Mouse (Mus musculus) frontal cortex, adult 2 months (tissue): ENCODE results near the gene Nanos1. TPM values are rescaled to one million over a fixed set of nuclear protein-coding genes. Genes with fewer than 3 reads are reported as not detected.

Experiments
- DNase-seq, 2 experiments: peaks; one replicate each; pipeline ENCODE4 v3.0.0; 2022; ENCODE audit warnings: low spot score in 1 of 2; ENCODE audit errors: extremely low spot score in 1 of 2
- polyA plus RNA-seq: library from polyadenylated mRNA; depleted of rRNA; stranded (reverse); fragments of >200 nt; gene quantifications from 2 replicates; pipeline ENCODE4 v1.2.3, GENCODE M21; 2012; rRNA removed

Gene Nanos1
- polyA plus RNA-seq, 1 experiment = 18.6 TPM

DNA sequence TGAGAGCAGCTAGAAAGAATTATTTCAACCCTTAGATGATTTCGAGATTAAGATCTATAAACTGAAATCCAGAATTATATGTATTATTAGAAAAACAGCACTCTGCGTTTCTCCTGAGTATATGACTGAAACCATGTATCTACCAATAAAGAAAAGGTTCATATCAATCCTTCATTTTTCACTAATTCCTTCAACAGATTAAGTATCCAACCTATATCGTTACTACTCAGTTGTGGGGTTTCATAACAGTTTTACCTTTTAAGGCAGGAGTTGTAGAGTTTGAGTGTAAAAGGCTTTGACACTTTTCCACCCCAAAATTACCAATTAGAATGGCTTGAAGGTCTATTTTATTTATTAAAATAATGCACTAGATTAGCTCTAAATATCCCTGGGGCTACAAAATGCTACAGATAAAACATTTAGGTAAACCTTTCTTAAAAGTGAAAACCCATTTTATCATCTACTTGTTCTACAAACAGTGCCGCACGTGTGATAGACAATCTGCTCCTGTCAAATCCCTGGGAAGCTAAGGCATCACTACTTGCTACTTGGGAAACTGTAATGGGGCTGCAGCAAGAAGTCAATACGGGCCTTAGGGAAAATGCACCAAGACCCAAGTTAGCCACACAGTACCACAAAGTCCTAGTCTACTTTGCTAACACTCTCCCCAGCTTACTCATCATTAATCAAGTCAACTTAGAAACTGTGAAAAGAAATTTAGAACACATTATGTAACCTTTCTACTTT lies 32.6 kb downstream of the Nanos1 start:
- no peak for DNase-seq

DNA sequence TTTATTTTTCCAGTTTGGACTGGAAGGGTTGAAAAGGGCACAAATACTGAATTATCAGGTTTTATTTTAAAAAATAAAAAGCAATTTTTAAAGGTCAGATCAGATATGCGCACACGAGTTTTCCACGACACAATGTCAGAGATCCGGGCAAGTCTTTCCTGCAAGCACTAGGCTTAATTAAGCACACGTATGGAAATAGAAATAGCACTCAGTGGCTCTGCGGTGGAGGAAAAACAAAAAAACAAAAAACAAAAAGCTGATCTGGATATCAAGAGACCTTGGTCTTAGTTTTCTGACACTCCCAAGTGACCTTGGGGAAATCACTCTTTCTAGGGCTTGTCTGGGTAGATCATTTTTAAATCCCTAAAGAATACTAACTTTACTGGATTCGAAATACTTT lies 33.7 kb downstream of the Nanos1 start:
- no peak for DNase-seq

DNA sequence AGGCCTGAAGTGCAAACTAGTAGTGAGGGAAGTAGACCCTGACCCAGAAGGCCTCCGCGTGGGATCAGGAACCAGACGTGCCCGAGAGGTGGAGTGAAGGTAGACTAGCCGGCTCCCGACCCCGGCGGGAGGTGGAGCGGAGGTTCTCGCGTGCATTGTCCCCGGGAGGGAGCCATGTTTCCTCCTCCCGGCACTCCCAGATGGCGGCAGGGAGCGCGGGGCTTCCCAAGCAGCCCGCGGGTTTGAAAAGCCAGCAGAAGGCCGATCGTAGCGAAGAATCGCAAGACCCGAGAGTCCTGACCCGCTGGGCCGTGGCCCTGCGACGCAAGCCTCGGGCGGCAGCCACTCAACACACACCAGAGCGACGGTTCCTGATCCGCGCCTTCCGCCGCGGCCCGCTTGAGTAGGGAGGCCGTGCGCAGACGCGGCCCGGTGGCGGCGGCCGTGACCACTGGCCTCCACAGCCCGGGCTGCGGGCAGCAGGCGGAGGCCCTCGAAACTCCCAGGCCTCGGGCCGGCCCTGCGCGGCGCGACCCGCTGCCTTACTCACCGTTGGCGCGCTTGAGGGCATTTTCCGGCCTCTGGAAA lies 34.2 kb downstream of the Nanos1 start:
- peak; percentile 5 to 26 for DNase-seq

DNA sequence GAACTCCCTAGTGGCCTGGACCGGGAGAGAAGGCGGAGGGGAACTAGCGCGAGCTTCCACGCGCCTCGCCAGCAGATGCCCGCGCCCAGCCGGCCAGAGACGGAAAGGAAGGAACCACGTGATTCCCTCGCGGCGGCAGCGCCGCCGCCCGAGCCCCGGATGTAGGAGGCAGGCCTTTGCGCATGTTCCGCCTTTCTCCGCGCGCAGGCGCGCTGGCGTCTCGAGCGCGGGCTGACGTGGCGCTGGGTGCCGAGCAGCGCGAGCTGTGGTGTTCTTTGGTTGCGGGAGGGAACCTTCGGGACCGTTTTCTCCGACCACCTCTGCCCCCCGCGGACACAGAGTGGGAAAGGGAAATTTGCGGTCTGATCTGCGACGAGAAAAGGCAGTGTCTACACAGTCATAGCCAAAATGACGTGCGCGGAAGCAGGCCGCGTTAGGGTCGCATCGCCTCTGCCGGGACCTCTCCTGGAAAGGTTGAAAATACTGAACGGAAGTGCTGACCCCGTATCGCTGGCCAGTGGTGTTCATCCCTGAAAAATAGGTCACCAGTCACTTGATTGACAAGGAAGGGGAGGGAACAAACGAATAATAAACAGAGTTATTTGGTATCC lies 34.9 kb downstream of the Nanos1 start, which contains the start of gene Eif3a:
Gene Eif3a, minus strand, starts transcription at position 108 of the 611 bp plus-strand sequence.
- peak; percentile 87 to 95 for DNase-seq

DNA sequence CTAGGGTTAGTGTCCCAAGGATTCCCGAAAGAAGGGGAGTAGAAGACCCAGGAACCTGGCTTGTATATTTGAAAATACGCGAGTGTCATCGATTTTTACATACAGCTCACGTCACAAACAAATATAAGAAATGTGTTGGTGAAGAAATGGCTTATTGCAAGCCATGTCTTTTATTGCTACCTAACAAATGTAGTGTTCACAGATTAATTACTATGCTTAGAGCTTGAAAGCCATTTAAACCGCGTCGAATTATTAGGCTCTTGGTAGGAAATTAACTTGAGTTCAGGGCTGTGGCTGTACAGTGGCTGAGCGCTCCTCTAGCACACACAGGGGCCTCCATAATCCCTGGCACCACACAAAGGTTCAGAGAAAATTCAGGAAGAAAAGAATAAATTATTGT lies 35.4 kb downstream of the Nanos1 start:
- DNase-seq = no peak

DNA sequence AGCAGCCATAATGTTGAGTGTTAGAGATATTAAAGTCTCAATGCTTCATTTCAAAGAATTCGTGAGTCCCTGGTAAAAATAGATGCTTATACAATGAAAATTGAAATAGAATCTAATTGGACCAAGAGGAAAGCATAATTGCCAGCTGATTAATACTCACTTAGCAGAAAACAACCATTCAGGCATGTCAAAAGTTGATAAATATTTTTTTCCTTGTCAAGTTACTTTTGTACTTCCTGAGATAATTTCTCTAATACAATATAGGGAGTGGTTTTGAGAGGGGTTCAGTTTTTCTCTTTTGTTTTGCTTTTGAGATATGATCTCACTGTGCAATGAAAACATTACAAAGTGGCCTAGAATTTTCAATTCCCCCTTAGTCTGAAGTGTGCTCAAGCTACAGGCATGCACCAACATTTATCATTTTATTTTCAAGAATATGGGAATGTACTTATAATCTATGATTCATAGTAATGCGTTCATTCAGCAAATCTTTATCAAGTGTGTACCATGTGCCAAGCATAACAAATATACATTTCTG lies 37.5 kb downstream of the Nanos1 start:
- no peak for DNase-seq

DNA sequence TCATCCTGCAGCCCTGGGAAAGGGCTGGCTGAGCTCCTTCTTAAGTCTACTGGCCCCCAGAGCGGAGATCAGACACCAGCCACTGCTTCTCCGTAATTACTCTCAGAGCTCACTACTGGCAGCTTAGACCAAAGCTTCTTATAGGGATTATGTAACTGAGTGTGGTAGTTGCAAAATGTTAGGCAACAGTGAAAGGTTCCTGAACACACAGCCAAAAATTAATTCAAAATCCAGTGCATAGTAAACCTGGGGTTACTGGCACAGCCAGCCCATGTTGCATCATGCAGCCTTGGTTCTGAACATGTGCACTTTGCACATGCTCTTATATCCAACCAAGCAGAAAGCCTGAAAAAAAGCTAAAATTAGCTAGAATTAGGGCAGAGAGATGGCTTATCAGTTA lies 39.5 kb downstream of the Nanos1 start:
- no peak for DNase-seq

DNA sequence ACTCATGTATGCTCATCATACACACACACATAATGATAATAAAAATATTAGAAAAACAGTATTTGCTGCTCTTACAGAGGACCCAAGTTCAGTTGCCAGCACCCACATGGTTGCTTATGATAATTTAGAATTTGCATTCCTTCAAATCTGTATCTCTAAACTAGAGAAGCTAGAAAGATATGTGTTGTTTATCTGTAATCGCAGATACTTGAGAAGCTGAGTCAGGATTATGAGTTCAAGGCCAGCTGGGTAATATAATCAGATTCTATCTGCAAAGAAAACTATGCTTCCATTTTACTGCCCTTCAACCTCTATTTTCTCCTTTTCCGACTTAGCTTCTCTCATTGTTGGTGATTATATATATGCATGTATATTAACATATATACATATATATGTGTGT lies 41.6 kb downstream of the Nanos1 start:
- no peak for DNase-seq

DNA sequence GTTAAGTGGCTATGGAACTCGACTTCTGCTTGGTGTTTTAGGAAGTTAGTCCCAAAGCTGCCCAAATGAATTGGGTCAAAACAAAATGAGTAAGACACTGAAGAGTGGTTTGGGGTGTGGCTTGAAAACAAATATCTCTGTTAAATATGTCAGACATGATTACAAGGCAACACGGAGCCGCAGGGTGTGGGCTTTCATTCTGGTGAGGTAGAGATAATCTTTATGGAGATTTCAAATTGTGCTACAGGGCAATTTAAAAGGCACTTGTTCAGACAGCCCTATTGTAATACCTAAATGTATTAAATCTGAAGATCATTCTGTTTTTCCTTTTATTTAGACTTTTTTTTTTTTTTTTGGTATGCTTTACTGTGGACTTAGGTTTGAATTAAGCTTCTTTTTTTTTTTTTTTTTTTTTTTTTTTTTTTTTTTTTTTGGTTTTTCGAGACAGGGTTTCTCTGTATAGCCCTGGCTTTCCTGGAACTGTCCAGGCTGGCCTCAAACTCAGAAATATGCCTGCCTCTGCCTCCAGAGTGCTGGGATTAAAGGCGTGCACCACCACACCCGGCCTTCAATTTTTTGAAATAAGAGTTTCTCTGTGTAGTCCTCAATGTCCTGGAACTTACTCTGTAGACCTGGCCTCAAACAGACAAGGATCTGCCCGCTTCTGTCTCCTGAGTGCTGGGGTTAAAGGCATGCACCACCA lies 44.2 kb downstream of the Nanos1 start:
- no peak for DNase-seq

DNA sequence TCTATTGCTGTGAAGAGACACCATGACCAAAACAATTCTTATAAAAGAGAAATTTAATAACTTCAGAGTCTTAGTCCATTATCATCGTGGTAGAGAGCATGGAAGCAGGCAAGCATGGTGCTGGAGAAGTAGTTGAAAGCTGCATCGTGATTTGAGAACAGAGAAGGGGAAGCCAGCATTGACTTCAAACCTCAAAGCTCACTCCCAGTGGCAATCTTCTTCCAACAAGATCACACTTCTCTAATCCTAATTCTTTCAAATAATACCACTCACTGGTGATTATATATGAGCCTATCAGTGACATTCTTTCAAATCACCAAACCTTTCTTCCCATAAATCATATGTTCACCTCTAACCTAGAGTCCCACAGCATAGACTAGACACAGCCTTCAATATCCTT lies 49.1 kb downstream of the Nanos1 start:
- DNase-seq = no peak

Other genes with a start within 250 kb of the Nanos1 start
- 22.4 and 23.3 TPM in 2 replicates for gene Cacul1, start 175.0 kb upstream of the Nanos1 start, polyA plus RNA-seq
- 71.4 and 76.3 TPM in 2 replicates for gene Eif3a, start 34.7 kb downstream of the Nanos1 start, polyA plus RNA-seq
- gene Fam45a, start 55.6 kb downstream of the Nanos1 start, polyA plus RNA-seq = 41.4 and 44.1 TPM in 2 replicates
- 17.1 and 18.6 TPM in 2 replicates for gene Sfxn4, start 105.5 kb downstream of the Nanos1 start, polyA plus RNA-seq
- gene Prdx3, start 118.6 kb downstream of the Nanos1 start, polyA plus RNA-seq = 97.8 and 99.4 TPM in 2 replicates
- 6.6 and 7.2 TPM in 2 replicates for gene Grk5, start 133.8 kb downstream of the Nanos1 start, polyA plus RNA-seq